13 mouse cellular contexts compared by ENCODE assay signal in genomic region chr9:21729264-21729663, GRCm38 (mm10). TPM values are rescaled to one million over a fixed set of nuclear protein-coding genes. Genes with fewer than 3 reads are reported as not detected.
DNase-seq lines count a peak whose midpoint lies in the region; ATAC-seq lines count a peak whose summit lies in the region.
"Had no signal": no experiment of that assay in that cellular context is flagged by ENCODE, and none has a peak within 500 bp of the region (broad histone marks: within the 10 kb centered on the region; RNA-seq: fewer than 3 reads in every experiment).

No protein-coding gene starts in this region.

- no peaks in the 10 kb centered on the region for H3K9me3 ChIP-seq in heart, embryonic 13.5 days
- no peaks in the 10 kb centered on the region for H3K9me3 ChIP-seq in heart, embryonic 11.5 days (replicated peaks; ENCODE audit: control insufficient read depth, low read length)
- no peaks in the 10 kb centered on the region for H3K9me3 ChIP-seq in limb, embryonic 10.5 days (replicated peaks)
- H3K9me3 ChIP-seq: midbrain, embryonic 15.5 days had no signal

- ATAC-seq in heart, embryonic 13.5 days (ENCODE audit: extremely low read depth, insufficient number of reproducible peaks, low FRiP score, low TSS enrichment) = no peak
- no peak for ATAC-seq in heart, embryonic 11.5 days (replicated peaks; ENCODE audit: insufficient number of reproducible peaks, low FRiP score, low TSS enrichment)
- ATAC-seq: midbrain, embryonic 15.5 days had no signal

- WGBS in heart, embryonic 13.5 days = 69% methylated on average over 7 of the region's 7 CpGs
- 69% methylated on average over 7 of the region's 7 CpGs for WGBS in heart, embryonic 11.5 days (ENCODE audit: insufficient replicate concordance)
- 86% methylated on average over 7 of the region's 7 CpGs for WGBS in limb, embryonic 10.5 days

- H3K4me2 ChIP-seq in heart, embryonic 13.5 days = no peak overlapping the region
- H3K4me2 ChIP-seq in heart, embryonic 11.5 days = no peak overlapping the region
- H3K4me2 ChIP-seq: midbrain, embryonic 15.5 days had no signal

- DNase-seq in urinary bladder, postnatal 14 days (ENCODE audit: low spot score) = peak; percentile 64
- no peak for DNase-seq in urinary bladder, postnatal 4 days (ENCODE audit: low spot score in 2 of 2)
- peak; percentile 65 to 75 for DNase-seq in adrenal gland, postnatal 36 days
- peak; percentile 42 to 52 for DNase-seq in urinary bladder, postnatal 36 days (ENCODE audit: low spot score in 2 of 2)
- DNase-seq in limb, embryonic 10.5 days (ENCODE audit: low spot score) = no peak
- DNase-seq in kidney, adult 9 months = no peak
- DNase-seq: heart, postnatal 10 days; kidney, adult 11 months; layer of hippocampus, postnatal 36 days had no signal

- H3K27ac ChIP-seq in heart, embryonic 13.5 days (replicated peaks) = no peak overlapping the region
- H3K27ac ChIP-seq in heart, embryonic 11.5 days (ENCODE audit: low read depth, low read length) = no peak overlapping the region
- no peak overlapping the region for H3K27ac ChIP-seq in limb, embryonic 10.5 days
- H3K27ac ChIP-seq: liver, embryonic 14.5 days; midbrain, embryonic 15.5 days had no signal

- H3K27me3 ChIP-seq in heart, embryonic 13.5 days (replicated peaks) = no peaks in the 10 kb centered on the region
- H3K27me3 ChIP-seq in heart, embryonic 11.5 days (ENCODE audit: control insufficient read depth, insufficient read depth, low read length) = no peaks in the 10 kb centered on the region
- H3K27me3 ChIP-seq in limb, embryonic 10.5 days (ENCODE audit: low read depth, poor library complexity, severe bottlenecking) = no peaks in the 10 kb centered on the region
- H3K27me3 ChIP-seq: midbrain, embryonic 15.5 days had no signal

- 0 out of 2 replicates have a peak overlapping the region, but pooled peaks have one; percentile 1 for H3K9ac ChIP-seq in heart, embryonic 13.5 days
- no peak overlapping the region for H3K9ac ChIP-seq in heart, embryonic 11.5 days (ENCODE audit: low read depth, low read length)
- H3K9ac ChIP-seq: liver, embryonic 14.5 days; midbrain, embryonic 15.5 days had no signal

- no peak overlapping the region for H3K4me3 ChIP-seq in heart, embryonic 13.5 days
- no peak overlapping the region for H3K4me3 ChIP-seq in heart, embryonic 11.5 days (ENCODE audit: low read depth, low read length)
- no peak overlapping the region for H3K4me3 ChIP-seq in limb, embryonic 10.5 days
- H3K4me3 ChIP-seq: midbrain, embryonic 15.5 days had no signal

- H3K4me1 ChIP-seq in heart, embryonic 13.5 days = peaks cover 40% of the 10 kb centered on the region
- peaks cover 35% of the 10 kb centered on the region for H3K4me1 ChIP-seq in heart, embryonic 11.5 days (ENCODE audit: control insufficient read depth, insufficient read depth, low read length)
- peaks cover 22% of the 10 kb centered on the region for H3K4me1 ChIP-seq in limb, embryonic 10.5 days

- H3K36me3 ChIP-seq in heart, embryonic 13.5 days = peaks cover 42% of the 10 kb centered on the region
- H3K36me3 ChIP-seq in heart, embryonic 11.5 days (ENCODE audit: control insufficient read depth, insufficient read depth, low read length) = peaks cover 30% of the 10 kb centered on the region
- peaks cover 99% of the 10 kb centered on the region for H3K36me3 ChIP-seq in limb, embryonic 10.5 days

RNA-seq across cellular contexts. Expression of gene Ldlr, which starts 6.0 kb away (rescaled TPM):
- polyA plus RNA-seq in heart, embryonic 13.5 days (2015; fragmentation: Nextera tagmentation; extraction: Ambion mirVana) = 18.9 and 20.4 TPM in 2 replicates
- 11.1 and 16.0 TPM in 2 replicates for polyA plus RNA-seq in heart, embryonic 11.5 days (2014; fragmentation: Nextera tagmentation; extraction: Ambion mirVana)
- total RNA-seq in adrenal gland, postnatal 36 days (2021) = 100 to 1,000 TPM; 119 to 184 TPM
- polyA plus RNA-seq in limb, embryonic 10.5 days (2016; fragmentation: Nextera tagmentation; extraction: Ambion mirVana) = 55.2 and 57.3 TPM in 2 replicates

RNA-seq across cellular contexts. Expression of gene Spc24, which starts 30.8 kb away (rescaled TPM):
- polyA plus RNA-seq in heart, embryonic 13.5 days (2015; fragmentation: Nextera tagmentation; extraction: Ambion mirVana) = 84.8 and 96.7 TPM in 2 replicates
- polyA plus RNA-seq in heart, embryonic 11.5 days (2014; fragmentation: Nextera tagmentation; extraction: Ambion mirVana) = 90.5 and 103 TPM in 2 replicates
- 1 to 10 TPM; 2.3 to 3.9 TPM for total RNA-seq in adrenal gland, postnatal 36 days (2021)
- polyA plus RNA-seq in limb, embryonic 10.5 days (2016; fragmentation: Nextera tagmentation; extraction: Ambion mirVana) = 225 and 232 TPM in 2 replicates

Comparison
In these comparisons a context has a peak if more than half of its experiments do, and no peak if none do; other contexts are left out.
1. DNase-seq: peak in urinary bladder, postnatal 14 days (single experiment), adrenal gland, postnatal 36 days (2 of 2) and urinary bladder, postnatal 36 days (2 of 2); none in urinary bladder, postnatal 4 days (0 of 2), limb, embryonic 10.5 days (single experiment) and kidney, adult 9 months (single experiment).